Mouse (Mus musculus) brain, embryonic 14.5 days (tissue): ENCODE data around the gene Fam83e. TPM values are rescaled to one million over a fixed set of nuclear protein-coding genes. Genes with fewer than 3 reads are reported as not detected.

Experiments used
- DNase-seq: peaks from one replicate; pipeline ENCODE4 v3.0.0-alpha.2; 2011; ENCODE audit warnings: low read depth
- CTCF ChIP-seq: fragments of 200-500 bp; IDR thresholded peaks from 2 replicates; pipeline ENCODE4 v1.5.1; 2012; ENCODE audit warnings: inconsistent platforms, mild to moderate bottlenecking, moderate library complexity, borderline replicate concordance; ENCODE audit not compliant: insufficient read depth, insufficient read length; ENCODE audit errors: extremely low read depth
- POLR2A ChIP-seq: fragments of 200-500 bp; IDR thresholded peaks from 2 replicates; pipeline ENCODE4 v1.6.1; 2012; ENCODE audit warnings: mild to moderate bottlenecking, inconsistent platforms, borderline replicate concordance; ENCODE audit not compliant: poor library complexity, insufficient read depth, insufficient read length, severe bottlenecking; ENCODE audit errors: extremely low read depth
- polyA plus RNA-seq: library from polyadenylated mRNA; depleted of rRNA; stranded (reverse); fragments of >200 nt; gene quantifications from 2 replicates; pipeline ENCODE4 v1.2.3, GENCODE M21; 2012; rRNA removed

The Fam83e gene
- polyA plus RNA-seq, 1 experiment = 0.68 TPM

DNA sequence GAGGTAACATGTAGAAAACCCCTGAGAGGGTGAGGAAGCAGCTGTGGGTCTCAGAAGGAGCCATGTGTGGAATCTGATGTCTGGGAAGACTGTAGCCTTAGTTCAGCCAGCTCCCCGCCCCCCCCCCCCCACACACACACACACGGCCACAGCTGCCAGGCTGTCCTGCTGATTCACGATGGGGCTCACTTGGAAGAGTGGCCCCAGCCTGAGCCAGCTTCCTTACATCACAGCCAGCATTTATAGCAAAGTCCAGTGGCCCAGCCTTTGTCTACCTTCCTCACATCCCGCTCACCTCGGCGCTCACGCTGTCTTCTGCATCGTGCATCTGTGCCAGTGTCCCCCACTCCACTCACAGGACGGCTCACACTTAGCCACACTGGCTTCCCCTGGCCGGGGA, 28.4 kb downstream of the Fam83e start:
- TF ChIP-seq POLR2A (no peak), CTCF (no peak)
- DNase-seq = peak; percentile 16

DNA sequence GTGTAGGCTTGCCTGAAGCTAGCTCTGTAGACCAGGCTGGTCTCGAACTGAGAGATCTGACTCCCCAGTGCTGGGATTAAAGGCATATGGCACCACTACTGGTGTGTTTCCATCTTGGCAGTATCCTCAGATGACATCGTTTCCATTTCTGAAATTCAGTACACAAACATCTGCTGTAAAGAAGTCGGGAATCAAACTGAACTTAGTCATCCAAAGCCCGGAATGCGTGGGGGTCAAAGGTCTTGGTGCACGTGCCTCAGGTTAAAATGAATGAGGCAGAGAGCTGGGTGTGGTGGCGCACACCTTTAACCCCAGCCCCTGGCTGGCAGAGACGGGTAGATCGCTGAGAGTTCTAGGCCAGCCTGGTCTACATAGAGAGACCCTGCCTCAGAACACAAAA, 29.1 kb downstream of the Fam83e start:
- TF ChIP-seq POLR2A (no peak), CTCF (no peak)
- no peak for DNase-seq

GRCm38 (mm10) chr7:45755703-45756102, 34.7 kb downstream of the Fam83e start:
- TF ChIP-seq POLR2A (no peak), CTCF (no peak)
- no peak for DNase-seq

- TF ChIP-seq POLR2A = no peak
- TF ChIP-seq CTCF = no peak
- no peak for DNase-seq
Observed at GRCm38 (mm10) chr7:45759400-45759799, 38.4 kb downstream of the Fam83e start.

DNA sequence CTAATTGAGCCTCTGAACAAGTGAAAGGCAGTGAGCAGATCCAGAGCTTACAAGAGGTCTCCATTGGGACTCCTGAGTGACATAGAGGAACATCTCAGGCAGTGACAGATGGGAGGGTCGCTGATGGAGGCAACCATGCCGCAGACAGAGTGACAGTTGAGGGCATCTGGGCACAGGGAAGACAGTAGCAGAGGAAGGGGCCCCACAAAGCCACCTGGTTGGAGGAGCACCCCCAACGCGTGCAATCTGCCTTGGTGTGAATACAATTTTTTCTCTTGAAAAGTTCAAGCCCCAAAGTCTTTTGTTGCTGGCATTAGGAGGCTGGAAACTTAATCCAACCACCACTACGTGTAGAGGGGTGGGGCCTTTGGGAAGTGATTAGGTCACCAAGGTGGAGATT, 39.1 kb downstream of the Fam83e start:
- TF ChIP-seq CTCF (no peak), POLR2A (no peak)
- no peak for DNase-seq

DNA sequence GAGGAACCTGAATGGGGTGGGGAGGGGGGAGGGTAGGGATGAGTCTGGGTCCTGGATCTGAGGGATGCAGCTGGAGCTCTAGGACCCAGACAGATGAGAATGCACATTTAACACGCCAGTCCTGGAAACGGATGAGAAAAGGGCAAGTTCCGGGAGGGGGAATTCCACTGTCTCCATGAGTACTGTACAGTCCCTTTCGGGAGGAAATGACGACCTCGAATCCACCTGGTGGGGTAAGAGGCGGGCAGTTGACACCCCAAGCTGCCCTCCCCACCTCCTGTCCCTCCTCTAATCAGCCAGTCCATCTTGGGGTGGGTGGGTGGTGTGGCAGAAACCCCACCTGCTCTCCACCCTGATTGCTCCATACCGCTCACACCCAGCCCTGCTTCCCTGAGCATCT, 45.0 kb downstream of the Fam83e start:
- no peak for DNase-seq
- TF ChIP-seq POLR2A = no peak
- no peak for TF ChIP-seq CTCF

DNA sequence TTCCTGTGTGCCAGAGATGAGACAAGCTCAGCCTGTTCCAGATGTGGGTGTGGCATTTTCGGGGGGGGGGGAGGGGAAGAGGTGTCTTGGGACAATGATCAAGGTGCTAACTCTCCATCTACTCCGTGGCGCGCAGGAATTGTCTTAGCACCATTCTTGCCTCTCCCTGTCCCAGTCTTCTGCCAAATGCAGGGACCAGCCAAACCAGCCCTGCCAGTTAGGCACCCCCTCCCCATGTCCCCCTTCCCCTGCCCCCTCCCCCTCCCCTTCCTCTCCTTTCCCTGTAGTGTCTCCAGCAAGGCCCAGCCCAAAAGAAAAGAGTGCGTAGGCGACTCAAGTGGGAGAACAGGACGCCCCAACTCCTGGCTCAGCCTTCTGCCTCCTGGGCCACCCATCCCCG, 45.8 kb downstream of the Fam83e start:
- no peak for DNase-seq
- TF ChIP-seq CTCF (no peak), POLR2A (no peak)

- no peak for DNase-seq
- no peak for TF ChIP-seq POLR2A
- no peak for TF ChIP-seq CTCF
Observed at GRCm38 (mm10) chr7:45767500-45767899, 46.5 kb downstream of the Fam83e start.

GRCm38 (mm10) chr7:45770427-45771082, 49.5 kb downstream of the Fam83e start:
- DNase-seq = no peak
- TF ChIP-seq CTCF = no peak
- TF ChIP-seq POLR2A = no peak

GRCm38 (mm10) chr7:45771101-45771500, 50.1 kb downstream of the Fam83e start:
- no peak for DNase-seq
- TF ChIP-seq CTCF (no peak), POLR2A (no peak)

- TF ChIP-seq POLR2A (no peak), CTCF (no peak)
- no peak for DNase-seq
Observed at GRCm38 (mm10) chr7:45775237-45775636, 54.2 kb downstream of the Fam83e start.

Other genes with a start within 250 kb of the Fam83e start
- gene Tulp2, start 239.3 kb upstream of the Fam83e start, polyA plus RNA-seq = 0.11 and 0.18 TPM in 2 replicates
- 0.30 TPM in 1 of 2 replicates, not detected in the other for gene Gm45808, start 234.4 kb upstream of the Fam83e start, polyA plus RNA-seq
- 2.0 and 2.8 TPM in 2 replicates for gene Dhdh, start 232.4 kb upstream of the Fam83e start, polyA plus RNA-seq
- 92.0 and 111 TPM in 2 replicates for gene Nucb1, start 210.8 kb upstream of the Fam83e start, polyA plus RNA-seq
- 13.5 and 14.5 TPM in 2 replicates for gene Ppp1r15a, start 194.9 kb upstream of the Fam83e start, polyA plus RNA-seq
- gene Plekha4, start 194.9 kb upstream of the Fam83e start, polyA plus RNA-seq = 1.7 and 3.6 TPM in 2 replicates
- 0.25 and 0.44 TPM in 2 replicates for gene Hsd17b14, start 166.3 kb upstream of the Fam83e start, polyA plus RNA-seq
- 29.5 and 40.2 TPM in 2 replicates for gene Bcat2, start 151.1 kb upstream of the Fam83e start, polyA plus RNA-seq
- gene Fgf21, start 105.7 kb upstream of the Fam83e start, polyA plus RNA-seq = 0.13 TPM in 1 of 2 replicates, not detected in the other
- 0.06 and 0.14 TPM in 2 replicates for gene Fut1, start 103.9 kb upstream of the Fam83e start, polyA plus RNA-seq
- 0.13 and 0.16 TPM in 2 replicates for gene Izumo1, start 99.4 kb upstream of the Fam83e start, polyA plus RNA-seq
- gene Rasip1, start 93.7 kb upstream of the Fam83e start, polyA plus RNA-seq = 11.6 and 17.6 TPM in 2 replicates
- gene Mamstr, start 81.2 kb upstream of the Fam83e start, polyA plus RNA-seq = 3.2 and 4.0 TPM in 2 replicates
- 0.10 and 0.16 TPM in 2 replicates for gene Fut2, start 54.8 kb upstream of the Fam83e start, polyA plus RNA-seq
- gene Ntn5, start 37.2 kb upstream of the Fam83e start, polyA plus RNA-seq = 0.64 and 2.1 TPM in 2 replicates
- 0.66 and 1.1 TPM in 2 replicates for gene Sec1, start 26.8 kb upstream of the Fam83e start, polyA plus RNA-seq
- 81.4 and 108 TPM in 2 replicates for gene Car11, start 21.4 kb upstream of the Fam83e start, polyA plus RNA-seq
- gene Dbp, start 16.1 kb upstream of the Fam83e start, polyA plus RNA-seq = 7.6 and 8.4 TPM in 2 replicates
- 640 and 749 TPM in 2 replicates for gene Rpl18, start 5.8 kb upstream of the Fam83e start, polyA plus RNA-seq
- 33.0 and 39.8 TPM in 2 replicates for gene Sphk2, start 3.2 kb upstream of the Fam83e start, polyA plus RNA-seq
- gene Spaca4, start 4.6 kb downstream of the Fam83e start, polyA plus RNA-seq = not detected in 2 replicates
- gene Lmtk3, start 62.5 kb downstream of the Fam83e start, polyA plus RNA-seq = 328 and 336 TPM in 2 replicates
- gene Sult2b1, start 63.5 kb downstream of the Fam83e start, polyA plus RNA-seq = 2.0 and 2.3 TPM in 2 replicates
- 246 and 277 TPM in 2 replicates for gene Cyth2, start 93.4 kb downstream of the Fam83e start, polyA plus RNA-seq
- 1.3 and 1.9 TPM in 2 replicates for gene Kcnj14, start 103.6 kb downstream of the Fam83e start, polyA plus RNA-seq
- gene Grwd1, start 109.7 kb downstream of the Fam83e start, polyA plus RNA-seq = 23.4 and 25.5 TPM in 2 replicates
- gene Kdelr1, start 151.6 kb downstream of the Fam83e start, polyA plus RNA-seq = 197 and 238 TPM in 2 replicates
- 13.2 and 31.1 TPM in 2 replicates for gene Grin2d, start 157.2 kb downstream of the Fam83e start, polyA plus RNA-seq
- 0.30 and 0.41 TPM in 2 replicates for gene Syngr4, start 175.5 kb downstream of the Fam83e start, polyA plus RNA-seq
- 19.1 and 23.3 TPM in 2 replicates for gene Tmem143, start 175.7 kb downstream of the Fam83e start, polyA plus RNA-seq
- gene Emp3, start 200.2 kb downstream of the Fam83e start, polyA plus RNA-seq = 27.7 and 27.8 TPM in 2 replicates
- 5.8 and 7.6 TPM in 2 replicates for gene Ccdc114, start 202.9 kb downstream of the Fam83e start, polyA plus RNA-seq